Mouse (Mus musculus) E14TG2a.4 (cell line): ENCODE measurements around the gene Rbms3.

ENCODE experiments used
- CTCF ChIP-seq: conservative IDR thresholded peaks from 2 replicates; pipeline ENCODE4 v1.5.1; 2014; ENCODE audit warnings: low read length
- NANOG ChIP-seq: IDR thresholded peaks from 2 replicates; pipeline ENCODE4 v1.6.1; 2014; ENCODE audit warnings: borderline replicate concordance, low read length, mixed read lengths
- POU5F1 ChIP-seq: IDR thresholded peaks from 2 replicates; pipeline ENCODE4 v1.6.1; 2014; ENCODE audit warnings: low read length, borderline replicate concordance

- TF ChIP-seq CTCF (no peak), POU5F1 (no peak), NANOG (no peak)
These were observed 552.2 kb downstream of the Rbms3 start for GRCm38 (mm10) chr9:117077548-117077947.
